Mouse (Mus musculus): ENCODE results near the gene Fam187b.

DNA sequence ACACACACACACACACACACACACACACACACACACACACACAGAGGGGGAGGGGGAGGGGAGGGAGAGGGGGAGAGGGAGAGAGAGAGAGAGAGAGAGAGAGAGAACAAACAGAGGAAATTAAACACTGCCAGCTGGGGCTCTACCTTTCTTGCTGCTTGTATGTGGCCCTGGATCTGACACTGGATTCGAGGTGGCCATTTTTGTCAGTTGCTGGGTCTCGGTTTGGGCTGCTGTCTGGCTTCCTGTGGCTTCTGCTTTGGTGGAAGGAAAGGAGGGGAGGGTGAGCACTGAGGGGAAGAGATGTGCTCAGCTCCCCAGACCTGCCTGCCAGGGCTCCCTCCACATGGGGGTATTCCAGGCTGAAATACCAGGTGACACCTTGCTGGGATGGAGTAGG, 64.1 kb downstream of the Fam187b start:
- TF ChIP-seq MAX (IDR thresholded peaks at IDR 0.05; ENCODE audit: low read depth) (no peak), REST (IDR thresholded peaks at IDR 0.05; ENCODE audit: insufficient read depth, insufficient read length) (no peak), E2F4 (IDR thresholded peaks at IDR 0.05; ENCODE audit: insufficient read depth) (no peak), POLR2A (IDR thresholded peaks at IDR 0.05; ENCODE audit: insufficient read length, low read depth) (no peak), POLR2AphosphoS2 (IDR thresholded peaks at IDR 0.05; ENCODE audit: insufficient read length, low read depth) (no peak), MYOG (IDR thresholded peaks at IDR 0.05; ENCODE audit: control insufficient read depth in 1 of 3, insufficient read depth in 1 of 3, insufficient read length in 2 of 3, low read depth in 2 of 3) (no peak), USF1 (IDR thresholded peaks at IDR 0.05; ENCODE audit: low read depth) (no peak), TCF3 (IDR thresholded peaks at IDR 0.05; ENCODE audit: insufficient read length, low read depth) (no peak), MYOD1 (IDR thresholded peaks at IDR 0.05; ENCODE audit: control insufficient read depth in 1 of 3, insufficient read length in 2 of 3, low read depth in 2 of 3) (no peak), TCF12 (IDR thresholded peaks at IDR 0.05; ENCODE audit: insufficient read depth, poor library complexity, severe bottlenecking) (no peak), CEBPB (IDR thresholded peaks at IDR 0.05; ENCODE audit: insufficient read depth, poor library complexity, severe bottlenecking) (no peak), SRF (IDR thresholded peaks at IDR 0.05; ENCODE audit: control insufficient read depth, insufficient read length, low read depth) (no peak)
